Comparison of ENCODE assay signal across 8 mouse cellular contexts in the genomic region with DNA sequence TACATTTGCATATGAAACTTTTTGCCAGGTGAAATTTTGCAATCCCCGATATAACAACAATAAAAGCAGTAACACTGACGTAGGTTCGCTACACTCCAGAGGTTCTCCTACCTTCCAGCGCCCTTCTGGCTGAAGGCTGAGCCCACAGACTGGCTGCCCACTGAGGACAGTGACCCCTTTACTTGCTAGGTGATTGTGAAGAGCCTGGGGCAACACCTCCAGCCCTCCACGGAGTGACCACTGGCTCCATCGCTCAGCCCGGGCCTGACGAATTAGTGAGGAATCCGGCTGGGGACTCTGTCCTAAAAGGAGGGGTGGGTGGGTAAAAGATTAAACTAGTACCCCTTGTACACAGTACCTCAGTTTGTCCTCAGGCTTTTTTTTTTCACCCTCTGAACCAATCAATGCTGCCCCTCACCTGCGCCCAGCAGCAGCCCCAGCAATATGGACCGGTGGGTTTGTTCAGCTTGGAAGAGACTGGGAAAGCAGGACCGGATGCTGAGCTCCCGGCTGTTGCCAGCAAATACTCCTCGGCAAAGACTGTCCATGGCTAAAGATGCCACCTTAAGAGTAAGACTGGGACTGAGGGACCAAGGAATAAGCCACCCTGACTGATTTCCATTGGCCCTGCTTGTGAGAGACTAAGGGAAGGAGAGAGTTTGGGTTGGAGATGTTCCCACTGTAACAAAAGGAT. TPM values are rescaled to one million over a fixed set of nuclear protein-coding genes. Genes with fewer than 3 reads are reported as not detected.
DNase-seq lines count a peak whose midpoint lies in the region; ATAC-seq and TF ChIP-seq lines count a peak whose summit lies in the region.

No protein-coding gene starts in this region.

- H3K36me3 ChIP-seq in limb, embryonic 11.5 days (ENCODE audit: control insufficient read depth, insufficient read depth, low read length), result peaks cover 24% of the 10 kb centered on the region

- peaks cover 1% of the 10 kb centered on the region; the same call in 1 of the 2 replicates for H3K4me1 ChIP-seq in bone marrow, adult 2 months (ENCODE audit: control insufficient read depth, insufficient read depth, low read length)
- H3K4me1 ChIP-seq in limb, embryonic 11.5 days (ENCODE audit: control insufficient read depth, insufficient read depth, low read length), result peaks cover 14% of the 10 kb centered on the region

- peak overlapping the region; percentile 73; the same call in 1 of the 2 replicates for H3K9ac ChIP-seq in limb, embryonic 11.5 days (ENCODE audit: low read length)

- H3K27ac ChIP-seq in bone marrow, adult 2 months (ENCODE audit: control insufficient read depth, insufficient read depth, low read depth, low read length, poor library complexity), result no peak overlapping the region
- no peak overlapping the region for H3K27ac ChIP-seq in limb, embryonic 11.5 days (replicated peaks; ENCODE audit: low read depth, low read length)

- TF ChIP-seq POLR2A in bone marrow, adult 2 months (IDR thresholded peaks at IDR 0.05; ENCODE audit: borderline replicate concordance, control insufficient read depth, low read depth, low read length), result no peak

- peak overlapping the region; percentile 70 for H3K4me3 ChIP-seq in bone marrow, adult 2 months (replicated peaks; ENCODE audit: control insufficient read depth, low read depth, low read length)
- no peak overlapping the region for H3K4me3 ChIP-seq in limb, embryonic 11.5 days (ENCODE audit: low read depth, low read length)

- no peak overlapping the region; the same call in 1 of the 2 replicates for H3K4me2 ChIP-seq in limb, embryonic 11.5 days (ENCODE audit: low read depth, severe bottlenecking)

- ATAC-seq in frontal cortex, adult (ENCODE audit: low TSS enrichment), result no peak
- ATAC-seq in limb, embryonic 11.5 days (ENCODE audit: insufficient number of reproducible peaks, low FRiP score, low TSS enrichment, low read depth), result no peak

- no peak for TF ChIP-seq CTCF in bone marrow, adult 2 months (IDR thresholded peaks at IDR 0.05; ENCODE audit: control insufficient read depth, insufficient read depth, low read length)

- peak; percentile 3 to 5 for DNase-seq in frontal cortex, postnatal 10 days (ENCODE audit: low spot score in 2 of 2)
- peak; percentile 9 for DNase-seq in kidney, postnatal 10 days
- no peak for DNase-seq in kidney, postnatal 14 days
- DNase-seq in limb, embryonic 11.5 days (ENCODE audit: low spot score), result no peak
- DNase-seq in testis, postnatal 10 days (ENCODE audit: low spot score), result no peak
- no peak for DNase-seq in right cerebral cortex, postnatal 14 days

- no peaks in the 10 kb centered on the region for H3K27me3 ChIP-seq in limb, embryonic 11.5 days (ENCODE audit: control insufficient read depth, insufficient read depth, low read length)

- H3K9me3 ChIP-seq in limb, embryonic 11.5 days (ENCODE audit: control insufficient read depth, low read length), result no peaks in the 10 kb centered on the region

- 92% methylated on average over 14 of the region's 14 CpGs for WGBS in bone marrow, adult 2 months
- 88% methylated on average over 14 of the region's 14 CpGs for WGBS in limb, embryonic 11.5 days

RNA-seq across cellular contexts. Expression of a gene that starts 1.8 kb away (rescaled TPM):
- 197 and 282 TPM in 2 replicates for polyA plus RNA-seq in bone marrow, adult 2 months (2011; ENCODE audit: insufficient read depth, insufficient read length, low replicate concordance, missing spikeins)
- polyA plus RNA-seq in limb, embryonic 11.5 days (2014; fragmentation: Nextera tagmentation; extraction: Ambion mirVana), result 65.0 and 71.0 TPM in 2 replicates

RNA-seq across cellular contexts. Expression of a gene that starts 8.6 kb away (rescaled TPM):
- polyA plus RNA-seq in bone marrow, adult 2 months (2011; ENCODE audit: insufficient read depth, insufficient read length, low replicate concordance, missing spikeins), result 39.1 and 60.0 TPM in 2 replicates
- 111 and 114 TPM in 2 replicates for polyA plus RNA-seq in limb, embryonic 11.5 days (2014; fragmentation: Nextera tagmentation; extraction: Ambion mirVana)

RNA-seq across cellular contexts. Expression of a gene that starts 9.0 kb away (rescaled TPM):
- polyA plus RNA-seq in bone marrow, adult 2 months (2011; ENCODE audit: insufficient read depth, insufficient read length, low replicate concordance, missing spikeins), result 29.8 and 67.5 TPM in 2 replicates
- 68.9 and 78.2 TPM in 2 replicates for polyA plus RNA-seq in limb, embryonic 11.5 days (2014; fragmentation: Nextera tagmentation; extraction: Ambion mirVana)

RNA-seq across cellular contexts. Expression of a gene that starts 15.7 kb away (rescaled TPM):
- polyA plus RNA-seq in bone marrow, adult 2 months (2011; ENCODE audit: insufficient read depth, insufficient read length, low replicate concordance, missing spikeins), result 34.0 and 84.2 TPM in 2 replicates
- 111 and 115 TPM in 2 replicates for polyA plus RNA-seq in limb, embryonic 11.5 days (2014; fragmentation: Nextera tagmentation; extraction: Ambion mirVana)

RNA-seq across cellular contexts. Expression of a gene that starts 28.0 kb away (rescaled TPM):
- polyA plus RNA-seq in bone marrow, adult 2 months (2011; ENCODE audit: insufficient read depth, insufficient read length, low replicate concordance, missing spikeins), result 109 and 134 TPM in 2 replicates
- polyA plus RNA-seq in limb, embryonic 11.5 days (2014; fragmentation: Nextera tagmentation; extraction: Ambion mirVana), result 260 and 264 TPM in 2 replicates

Comparison
In these comparisons a context has a peak if more than half of its experiments do, and no peak if none do; other contexts are left out.
1. DNase-seq: peak in frontal cortex, postnatal 10 days (2 of 2) and kidney, postnatal 10 days (single experiment); none in kidney, postnatal 14 days (single experiment), limb, embryonic 11.5 days (single experiment), testis, postnatal 10 days (single experiment) and right cerebral cortex, postnatal 14 days (single experiment).